Mouse (Mus musculus) A20 (cell line): Measurements from ENCODE around the gene Nynrin.

Experiments
- DNase-seq: peaks from one replicate; pipeline ENCODE4 v3.0.0-alpha.2; 2011; ENCODE audit warnings: low read depth, low spot score

Gene Nynrin

GRCm38 (mm10) chr14:55840853-55841366 lies 12.9 kb upstream of the Nynrin start:
- no peak for DNase-seq

- DNase-seq, result peak; percentile 47
These were observed 11.0 kb upstream of the Nynrin start for GRCm38 (mm10) chr14:55842794-55843193.

- no peak for DNase-seq
These were observed 8.1 kb upstream of the Nynrin start for GRCm38 (mm10) chr14:55845506-55846294.

- no peak for DNase-seq
These were observed 2.9 kb upstream of the Nynrin start for GRCm38 (mm10) chr14:55850885-55851284.

GRCm38 (mm10) chr14:55852646-55853551 lies 911 bp upstream of the Nynrin start:
- DNase-seq, result no peak

GRCm38 (mm10) chr14:55854406-55855100 lies 743 bp downstream of the Nynrin start:
- no peak for DNase-seq

- DNase-seq, result no peak
These were observed 1.3 kb downstream of the Nynrin start for GRCm38 (mm10) chr14:55855101-55855561.

GRCm38 (mm10) chr14:55857588-55857987 lies 3.8 kb downstream of the Nynrin start:
- DNase-seq, result no peak

GRCm38 (mm10) chr14:55862186-55862585 lies 8.4 kb downstream of the Nynrin start:
- DNase-seq, result no peak

GRCm38 (mm10) chr14:55862970-55863369 lies 9.2 kb downstream of the Nynrin start:
- DNase-seq, result no peak

GRCm38 (mm10) chr14:55863773-55864172 lies 10.0 kb downstream of the Nynrin start:
- peak; percentile 77 for DNase-seq

GRCm38 (mm10) chr14:55866962-55867361 lies 13.2 kb downstream of the Nynrin start:
- peak; percentile 42 for DNase-seq

- DNase-seq, result peak; percentile 48
These were observed 14.6 kb downstream of the Nynrin start for GRCm38 (mm10) chr14:55868230-55869026.

- no peak for DNase-seq
These were observed 15.7 kb downstream of the Nynrin start for GRCm38 (mm10) chr14:55869538-55869937.

- DNase-seq, result no peak
These were observed 18.2 kb downstream of the Nynrin start for GRCm38 (mm10) chr14:55872039-55872438.

GRCm38 (mm10) chr14:55872551-55872950 lies 18.7 kb downstream of the Nynrin start:
- DNase-seq, result no peak

GRCm38 (mm10) chr14:55873242-55873713 lies 19.5 kb downstream of the Nynrin start:
- DNase-seq, result no peak

- peak; percentile 87 for DNase-seq
These were observed 20.2 kb downstream of the Nynrin start for GRCm38 (mm10) chr14:55873714-55874683.
